Mouse (Mus musculus) midbrain, embryonic 11.5 days (tissue): Measurements from ENCODE around the gene Myrfl. TPM values are rescaled to one million over a fixed set of nuclear protein-coding genes. Genes with fewer than 3 reads are reported as not detected.

ENCODE experiments used
- ATAC-seq: fragments of 200-750 bp; cut with Nextera tagmentation; 2 replicates; pipeline ENCODE4 v1.8.0; 2017; ENCODE audit warnings: moderate TSS enrichment, moderate library complexity; ENCODE audit not compliant: low FRiP score
- DNase-seq: peaks from one replicate; pipeline ENCODE4 v3.0.0; 2015; ENCODE audit warnings: low spot score; ENCODE audit errors: missing footprints
- H3K27ac ChIP-seq: fragments of 300-500 bp; sonication (generic); 2 replicates; pipeline ENCODE4 v1.5.1; 2014; ENCODE audit warnings: low read depth, low read length
- H3K27me3 ChIP-seq: fragments of 300-500 bp; sonication (generic); 2 replicates; pipeline ENCODE4 v1.6.1; 2014; ENCODE audit warnings: mild to moderate bottlenecking, low read length, moderate library complexity, mixed read lengths; ENCODE audit not compliant: control insufficient read depth, insufficient read depth
- H3K36me3 ChIP-seq: fragments of 300-500 bp; sonication (generic); 2 replicates; pipeline ENCODE4 v1.6.1; 2014; ENCODE audit warnings: mild to moderate bottlenecking, low read length, moderate library complexity, mixed read lengths; ENCODE audit not compliant: control insufficient read depth, insufficient read depth
- H3K4me1 ChIP-seq: fragments of 300-500 bp; sonication (generic); 2 replicates; pipeline ENCODE4 v1.6.1; 2014; ENCODE audit warnings: low read length; ENCODE audit not compliant: control insufficient read depth, insufficient read depth
- H3K4me2 ChIP-seq: fragments of 300-500 bp; sonication (generic); 2 replicates; pipeline ENCODE4 v1.6.1; 2014; ENCODE audit warnings: mild to moderate bottlenecking, moderate library complexity
- H3K4me3 ChIP-seq: fragments of 300-500 bp; sonication (generic); 2 replicates; pipeline ENCODE4 v1.5.1; 2014; ENCODE audit warnings: low read depth, low read length
- H3K9ac ChIP-seq: fragments of 300-500 bp; sonication (generic); 2 replicates; pipeline ENCODE4 v1.6.1; 2014; ENCODE audit warnings: low read length
- H3K9me3 ChIP-seq: fragments of 300-500 bp; sonication (generic); 2 replicates; pipeline ENCODE4 v1.6.1; 2016; ENCODE audit warnings: low read length; ENCODE audit not compliant: control insufficient read depth
- WGBS: fragments of 180-500 bp; shearing (Covaris S2); extraction: QIAGEN DNeasy Blood & Tissue Kit; methylation state at CpG from one replicate; pipeline ENCODE4 v1.1.7; 2014; 5-methylcytosine and 5-hydroxymethylcytosine counted together
- polyA plus RNA-seq: library from polyadenylated mRNA; unstranded; fragments of >200 nt; fragmentation: Nextera tagmentation; extraction: Ambion mirVana; gene quantifications from 2 replicates; pipeline ENCODE4 v1.2.1, GENCODE M21; 2014

Myrfl gene
- polyA plus RNA-seq, 1 experiment from 2014 or later = 0.23 TPM

GRCm38 (mm10) chr10:116810738-116811137, 86.0 kb downstream of the Myrfl start:
- Histone ChIP-seq H3K4me1 (no peaks in the 10 kb centered on the region), H3K9ac (no peak overlapping the region), H3K4me3 (no peak overlapping the region), H3K9me3 (no peaks in the 10 kb centered on the region), H3K27me3 (no peaks in the 10 kb centered on the region), H3K36me3 (no peaks in the 10 kb centered on the region), H3K4me2 (no peak overlapping the region), H3K27ac (no peak overlapping the region)
- no peak for DNase-seq
- no peak for ATAC-seq
- 91% methylated on average over 15 of the region's 15 CpGs for WGBS

- no peaks in the 10 kb centered on the region for H3K4me1 ChIP-seq
- H3K4me2 ChIP-seq = no peak overlapping the region
- H3K27me3 ChIP-seq = no peaks in the 10 kb centered on the region
- DNase-seq (no peak), ATAC-seq (no peak)
- 80% methylated on average over 9 of the region's 9 CpGs for WGBS
- H3K27ac ChIP-seq = no peak overlapping the region
- H3K9ac ChIP-seq = no peak overlapping the region
- H3K4me3 ChIP-seq = no peak overlapping the region
- no peaks in the 10 kb centered on the region for H3K9me3 ChIP-seq
- no peaks in the 10 kb centered on the region for H3K36me3 ChIP-seq
Observed at GRCm38 (mm10) chr10:116809383-116809782, 87.3 kb downstream of the Myrfl start.

DNA sequence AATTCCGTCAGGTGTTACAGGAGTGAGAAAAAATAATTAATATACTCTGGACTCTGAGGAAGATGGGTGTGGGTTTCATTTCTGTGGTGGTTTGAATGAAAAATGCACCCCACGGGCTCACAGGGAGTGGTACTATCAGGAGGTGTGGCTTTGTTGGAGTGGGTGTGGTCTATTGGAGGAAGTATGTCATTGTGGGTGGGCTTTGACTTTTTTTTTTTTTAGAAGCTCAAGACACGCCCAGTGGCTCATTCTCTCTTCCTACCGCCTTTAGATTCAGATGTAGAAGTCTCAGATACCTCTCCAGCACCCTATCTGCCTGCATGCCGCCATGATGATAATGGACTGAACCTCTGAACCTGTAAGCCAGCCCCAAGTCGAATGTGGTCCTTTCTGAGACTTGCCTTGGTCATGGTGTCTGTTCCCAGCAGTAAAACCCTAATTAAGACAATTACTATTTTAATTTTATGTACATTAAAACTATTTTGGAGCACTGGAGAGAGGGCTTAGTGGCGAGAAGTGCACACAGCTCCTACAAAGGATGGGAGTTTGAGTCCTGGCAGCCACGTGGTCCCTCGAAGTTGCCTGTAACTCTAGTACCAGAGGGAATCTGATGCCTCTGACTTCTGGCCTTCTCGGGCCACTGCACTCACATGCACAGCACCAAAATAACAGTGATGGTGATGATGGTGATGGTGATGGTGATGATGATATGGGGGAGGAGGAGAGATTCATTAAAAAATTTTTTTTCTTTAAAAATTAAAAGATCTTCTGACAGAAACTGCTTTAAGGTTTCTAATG, 88.0 kb downstream of the Myrfl start:
- Histone ChIP-seq H3K36me3 (no peaks in the 10 kb centered on the region), H3K4me1 (no peaks in the 10 kb centered on the region), H3K9ac (no peak overlapping the region), H3K27me3 (no peaks in the 10 kb centered on the region), H3K4me3 (no peak overlapping the region), H3K9me3 (no peaks in the 10 kb centered on the region), H3K4me2 (no peak overlapping the region), H3K27ac (no peak overlapping the region)
- 89% methylated on average over 10 of the region's 10 CpGs for WGBS
- ATAC-seq (no peak), DNase-seq (no peak)

- WGBS = 42% methylated on average over 5 of the region's 5 CpGs
- Histone ChIP-seq H3K9me3 (no peaks in the 10 kb centered on the region), H3K9ac (no peak overlapping the region), H3K36me3 (no peaks in the 10 kb centered on the region), H3K27ac (no peak overlapping the region), H3K27me3 (no peaks in the 10 kb centered on the region), H3K4me1 (peaks cover 9% of the 10 kb centered on the region), H3K4me3 (no peak overlapping the region), H3K4me2 (no peak overlapping the region)
- no peak for DNase-seq
- ATAC-seq = no peak; the same call in 1 of the 2 replicates
Observed at GRCm38 (mm10) chr10:116802178-116802794, 94.4 kb downstream of the Myrfl start.

DNA sequence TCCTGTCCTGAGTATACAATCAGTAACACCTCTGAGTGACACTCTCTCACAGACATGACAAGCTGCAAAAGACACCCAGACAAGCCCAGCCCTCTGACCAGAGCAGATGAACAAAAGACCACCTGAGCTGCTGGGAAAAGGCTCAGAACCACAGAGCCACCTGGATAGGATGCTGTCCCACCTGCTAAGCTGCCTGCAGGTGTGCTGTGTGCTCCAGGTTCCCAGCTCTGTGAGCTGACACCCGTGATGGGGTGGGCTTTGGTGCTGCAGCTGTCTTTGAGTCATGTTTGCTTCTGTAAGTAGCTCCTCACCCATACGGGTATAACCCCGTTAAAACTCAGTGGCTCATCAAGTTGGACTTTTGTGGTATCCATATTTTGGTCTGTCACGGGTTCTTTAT, 95.4 kb downstream of the Myrfl start:
- WGBS = 64% methylated on average over 4 of the region's 4 CpGs
- H3K4me1 ChIP-seq = peaks cover 9% of the 10 kb centered on the region
- no peak overlapping the region for H3K4me2 ChIP-seq
- H3K4me3 ChIP-seq = no peak overlapping the region
- H3K9me3 ChIP-seq = no peaks in the 10 kb centered on the region
- no peaks in the 10 kb centered on the region for H3K27me3 ChIP-seq
- no peak overlapping the region for H3K27ac ChIP-seq
- no peak for DNase-seq
- H3K9ac ChIP-seq = no peak overlapping the region
- no peaks in the 10 kb centered on the region for H3K36me3 ChIP-seq
- no peak for ATAC-seq

GRCm38 (mm10) chr10:116796066-116796465, 100.7 kb downstream of the Myrfl start:
- no peak for DNase-seq
- no peaks in the 10 kb centered on the region for H3K36me3 ChIP-seq
- H3K4me3 ChIP-seq = no peak overlapping the region
- no peaks in the 10 kb centered on the region for H3K27me3 ChIP-seq
- 45% methylated on average over 6 of the region's 6 CpGs for WGBS
- no peak for ATAC-seq
- H3K4me1 ChIP-seq = no peaks in the 10 kb centered on the region
- H3K9ac ChIP-seq = no peak overlapping the region
- H3K9me3 ChIP-seq = no peaks in the 10 kb centered on the region
- H3K27ac ChIP-seq = no peak overlapping the region
- H3K4me2 ChIP-seq = no peak overlapping the region

DNA sequence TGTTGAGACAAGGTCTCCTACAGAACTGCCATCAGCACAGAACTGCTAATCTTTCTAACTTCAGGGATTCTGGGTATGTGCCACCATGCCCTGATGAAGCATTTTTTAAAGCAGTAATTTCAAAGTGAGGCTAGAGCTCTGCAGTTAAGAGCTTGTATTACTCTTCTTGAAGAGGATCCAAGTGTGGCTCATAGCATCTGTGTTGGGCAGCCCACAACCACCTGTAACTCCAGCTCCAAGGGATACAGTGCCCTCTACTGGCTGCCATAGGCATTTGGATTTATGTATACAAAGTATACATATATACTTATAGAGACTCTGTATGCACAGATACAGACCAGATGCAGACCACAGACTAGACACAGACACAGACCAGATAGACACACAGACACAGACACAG, 107.6 kb downstream of the Myrfl start:
- Histone ChIP-seq H3K4me3 (no peak overlapping the region), H3K9me3 (no peaks in the 10 kb centered on the region), H3K4me1 (no peaks in the 10 kb centered on the region), H3K36me3 (no peaks in the 10 kb centered on the region), H3K27me3 (no peaks in the 10 kb centered on the region), H3K27ac (no peak overlapping the region), H3K9ac (no peak overlapping the region), H3K4me2 (no peak overlapping the region)
- DNase-seq = no peak
- ATAC-seq = no peak

- no peaks in the 10 kb centered on the region for H3K27me3 ChIP-seq
- no peaks in the 10 kb centered on the region for H3K9me3 ChIP-seq
- H3K4me3 ChIP-seq = no peak overlapping the region
- H3K9ac ChIP-seq = no peak overlapping the region
- H3K4me2 ChIP-seq = no peak overlapping the region
- DNase-seq (no peak), ATAC-seq (no peak)
- no peak overlapping the region for H3K27ac ChIP-seq
- H3K4me1 ChIP-seq = no peaks in the 10 kb centered on the region
- H3K36me3 ChIP-seq = no peaks in the 10 kb centered on the region
Observed at GRCm38 (mm10) chr10:116788431-116788830, 108.3 kb downstream of the Myrfl start.

GRCm38 (mm10) chr10:116784098-116784497, 112.6 kb downstream of the Myrfl start:
- ATAC-seq (no peak), DNase-seq (no peak)
- Histone ChIP-seq H3K4me1 (no peaks in the 10 kb centered on the region), H3K27ac (no peak overlapping the region), H3K9ac (no peak overlapping the region), H3K4me2 (no peak overlapping the region), H3K36me3 (no peaks in the 10 kb centered on the region), H3K27me3 (no peaks in the 10 kb centered on the region), H3K9me3 (no peaks in the 10 kb centered on the region), H3K4me3 (no peak overlapping the region)
- WGBS = 89% methylated on average over 6 of the region's 6 CpGs
